Mouse (Mus musculus): Measurements from ENCODE around the gene Rad51ap2. TPM values are rescaled to one million over a fixed set of nuclear protein-coding genes. Genes with fewer than 3 reads are reported as not detected.

The Rad51ap2 gene
- polyA plus RNA-seq, 1 experiment from 2014 or later: 0.42 TPM

GRCm38 (mm10) chr12:11456632-11457031 lies 753 bp downstream of the Rad51ap2 start:
- Histone ChIP-seq H3K27me3 (ENCODE audit: control insufficient read depth, insufficient read depth, low read length) (no peaks in the 10 kb centered on the region), H3K4me1 (ENCODE audit: control insufficient read depth in 2 of 2, insufficient read depth in 2 of 2, low read length in 2 of 2) (peaks cover 0 to 3% of the 10 kb centered on the region in 2 experiments; a peak in 1 of 4 replicates), H3K9me3 (ENCODE audit: control insufficient read depth, low read length) (no peaks in the 10 kb centered on the region), H3K9ac (ENCODE audit: low read length) (no peak overlapping the region), H3K27ac (replicated peaks in 1 of 2; ENCODE audit: control insufficient read depth in 1 of 2, insufficient read depth in 1 of 2, low read depth in 2 of 2, low read length in 2 of 2) (no peak overlapping the region), H3K4me2 (ENCODE audit: low read length) (peak overlapping the region; percentile 97), H3K4me3 (ENCODE audit: control insufficient read depth in 1 of 2, insufficient read depth in 1 of 2, low read depth in 1 of 2, low read length in 2 of 2) (no peak overlapping the region), H3K36me3 (ENCODE audit: control insufficient read depth, insufficient read depth, low read length) (no peaks in the 10 kb centered on the region)
- WGBS: 81% methylated on average over 4 of the region's 4 CpGs
- no peak for ATAC-seq (ENCODE audit: insufficient number of reproducible peaks, insufficient read depth, low FRiP score, low read depth)

Other genes with a start within 250 kb of the Rad51ap2 start
- 0.35 and 0.47 TPM in 2 replicates for gene Msgn1, start 247.1 kb upstream of the Rad51ap2 start, polyA plus RNA-seq (2014; fragmentation: Nextera tagmentation; extraction: Ambion mirVana)
- 6.1 and 11.2 TPM in 2 replicates for gene Gen1, start 190.3 kb upstream of the Rad51ap2 start, polyA plus RNA-seq (2014; fragmentation: Nextera tagmentation; extraction: Ambion mirVana)
- gene Smc6, start 190.2 kb upstream of the Rad51ap2 start, polyA plus RNA-seq (2014; fragmentation: Nextera tagmentation; extraction: Ambion mirVana): 106 and 108 TPM in 2 replicates
- gene Vsnl1, start 19.5 kb upstream of the Rad51ap2 start, polyA plus RNA-seq (2014; fragmentation: Nextera tagmentation; extraction: Ambion mirVana): 13.4 and 31.9 TPM in 2 replicates